Mouse (Mus musculus) midbrain, embryonic 16.5 days (tissue): Measurements from ENCODE around the gene Cmss1. TPM values are rescaled to one million over a fixed set of nuclear protein-coding genes. Genes with fewer than 3 reads are reported as not detected.
A peak's percentile ranks its signal among the peaks of the same experiment; 100 is the strongest.

ENCODE experiments used
- ATAC-seq: fragments of 200-750 bp; cut with Nextera tagmentation; 2 replicates; pipeline ENCODE4 v1.8.0; 2017; ENCODE audit warnings: moderate TSS enrichment
- H3K27ac ChIP-seq: fragments of 300-500 bp; sonication (generic); 2 replicates; pipeline ENCODE4 v1.5.1; 2014; ENCODE audit warnings: mild to moderate bottlenecking, low read length, mixed read lengths
- H3K27me3 ChIP-seq: fragments of 300-500 bp; sonication (generic); 2 replicates; pipeline ENCODE4 v1.6.1; 2014; ENCODE audit warnings: low read depth, low read length, mixed read lengths; ENCODE audit not compliant: control insufficient read depth, insufficient read depth
- H3K36me3 ChIP-seq: fragments of 300-500 bp; sonication (generic); 2 replicates; pipeline ENCODE4 v1.6.1; 2014; ENCODE audit warnings: mild to moderate bottlenecking, low read length, moderate library complexity, mixed read lengths; ENCODE audit not compliant: control insufficient read depth, insufficient read depth
- H3K4me1 ChIP-seq: fragments of 300-500 bp; sonication (generic); 2 replicates; pipeline ENCODE4 v1.6.1; 2014; ENCODE audit warnings: mild to moderate bottlenecking, low read length, mixed read lengths; ENCODE audit not compliant: control insufficient read depth, insufficient read depth
- H3K4me2 ChIP-seq: fragments of 300-500 bp; sonication (generic); 2 replicates; pipeline ENCODE4 v1.6.1; 2014; ENCODE audit warnings: mild to moderate bottlenecking, low read length, mixed read lengths
- H3K4me3 ChIP-seq: fragments of 300-500 bp; sonication (generic); 2 replicates; pipeline ENCODE4 v1.5.1; 2014; ENCODE audit warnings: low read depth, mild to moderate bottlenecking, low read length, moderate library complexity, mixed read lengths
- H3K9ac ChIP-seq: fragments of 300-500 bp; sonication (generic); 2 replicates; pipeline ENCODE4 v1.6.1; 2014; ENCODE audit warnings: low read depth, low read length, mixed read lengths
- H3K9me3 ChIP-seq: fragments of 300-500 bp; sonication (generic); replicated peaks from 2 replicates; pipeline ENCODE4 v1.6.1; 2014; ENCODE audit warnings: mild to moderate bottlenecking, low read length, mixed read lengths; ENCODE audit not compliant: control insufficient read depth, poor library complexity, severe bottlenecking
- WGBS: fragments of 180-500 bp; shearing (Covaris S2); extraction: QIAGEN DNeasy Blood & Tissue Kit; methylation state at CpG from one replicate; pipeline ENCODE4 v1.1.7; 2014; 5-methylcytosine and 5-hydroxymethylcytosine counted together
- polyA plus RNA-seq: library from polyadenylated mRNA; unstranded; fragments of >200 nt; fragmentation: Nextera tagmentation; extraction: Ambion mirVana; gene quantifications from 2 replicates; pipeline ENCODE4 v1.2.1, GENCODE M21; 2015

The Cmss1 gene
- polyA plus RNA-seq, 1 experiment from 2014 or later, result 37.4 TPM

DNA sequence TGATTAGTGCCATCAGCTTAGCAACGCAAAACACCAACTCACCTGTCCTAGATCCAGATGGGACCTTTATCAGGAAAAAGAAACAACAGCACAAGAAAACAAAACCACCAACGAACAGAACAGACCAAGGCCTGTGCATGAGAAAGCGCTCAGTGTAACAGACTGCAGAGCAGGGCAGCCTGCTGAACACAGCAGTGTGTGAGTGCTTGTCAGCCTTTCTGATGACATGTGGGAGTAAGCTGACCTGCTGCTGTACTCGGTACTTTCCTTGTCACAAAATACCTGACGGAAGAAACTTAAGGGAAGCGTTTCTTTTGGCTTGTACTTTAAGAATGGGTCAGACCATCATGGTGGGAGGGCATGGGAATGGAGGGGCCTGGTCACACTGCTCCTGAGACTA lies 250.2 kb downstream of the Cmss1 start:
- no peak overlapping the region for H3K9ac ChIP-seq
- H3K9me3 ChIP-seq, result no peaks in the 10 kb centered on the region
- H3K4me1 ChIP-seq, result peaks cover 4% of the 10 kb centered on the region; the same call in 1 of the 2 replicates
- H3K27ac ChIP-seq, result no peak overlapping the region
- WGBS, result 77% methylated on average over 6 of the region's 6 CpGs
- no peak overlapping the region for H3K4me2 ChIP-seq
- no peak for ATAC-seq
- no peak overlapping the region for H3K4me3 ChIP-seq
- no peaks in the 10 kb centered on the region for H3K27me3 ChIP-seq
- no peaks in the 10 kb centered on the region for H3K36me3 ChIP-seq

DNA sequence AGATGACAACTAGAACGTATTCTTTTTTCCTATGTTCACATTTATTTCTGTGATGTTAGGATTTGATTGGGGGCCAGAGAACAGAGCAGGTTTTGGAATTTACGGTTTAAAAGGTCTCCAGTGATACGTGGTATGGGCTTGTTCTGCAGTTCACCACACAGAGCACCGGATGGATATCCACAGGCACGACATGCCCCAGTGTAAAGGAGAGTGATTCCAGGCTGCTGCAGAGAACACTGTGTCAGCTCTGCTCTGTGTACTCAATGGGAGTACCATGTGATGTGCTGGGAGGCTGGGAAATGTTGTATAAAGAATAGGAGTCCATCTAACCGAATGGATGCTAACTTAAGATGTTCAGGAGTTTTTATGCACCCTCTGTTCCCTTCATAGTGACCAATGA lies 252.7 kb downstream of the Cmss1 start:
- 76% methylated on average over 6 of the region's 6 CpGs for WGBS
- no peak overlapping the region for H3K4me3 ChIP-seq
- H3K4me1 ChIP-seq, result peaks cover 4% of the 10 kb centered on the region; the same call in 1 of the 2 replicates
- no peak overlapping the region for H3K27ac ChIP-seq
- H3K9me3 ChIP-seq, result no peaks in the 10 kb centered on the region
- no peak overlapping the region for H3K9ac ChIP-seq
- no peaks in the 10 kb centered on the region for H3K27me3 ChIP-seq
- no peak overlapping the region for H3K4me2 ChIP-seq
- ATAC-seq, result no peak
- H3K36me3 ChIP-seq, result no peaks in the 10 kb centered on the region

DNA sequence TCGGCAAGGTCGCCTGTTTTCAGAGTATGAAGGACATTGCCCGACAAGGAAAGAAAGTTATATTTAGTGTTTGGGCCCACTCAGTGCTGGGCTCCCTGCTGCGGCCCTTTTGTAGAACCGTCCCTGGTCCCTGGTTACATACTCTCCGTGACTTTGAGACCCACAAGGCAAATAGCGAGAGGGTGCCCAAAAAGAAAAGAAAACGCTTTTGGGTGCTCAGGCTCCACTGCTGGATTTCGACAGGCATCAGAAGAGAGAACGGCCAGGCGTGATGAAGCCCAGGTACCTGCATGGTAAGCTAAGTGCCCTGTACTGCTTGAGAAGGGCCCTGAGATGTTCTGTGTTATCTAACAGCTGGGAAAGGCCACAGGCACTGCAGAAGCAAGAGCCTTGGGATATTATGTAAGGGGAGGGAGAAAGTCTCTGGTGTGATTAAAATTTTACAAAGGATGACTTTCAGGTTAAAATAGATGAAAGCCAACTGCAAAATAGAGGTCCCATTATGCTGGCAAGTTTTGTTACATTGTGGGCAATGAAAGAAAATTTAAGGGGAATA lies 253.4 kb downstream of the Cmss1 start:
- no peak overlapping the region for H3K9ac ChIP-seq
- no peak for ATAC-seq
- no peak overlapping the region for H3K4me2 ChIP-seq
- no peak overlapping the region for H3K27ac ChIP-seq
- H3K4me3 ChIP-seq, result no peak overlapping the region
- no peaks in the 10 kb centered on the region for H3K27me3 ChIP-seq
- peaks cover 4% of the 10 kb centered on the region; the same call in 1 of the 2 replicates for H3K4me1 ChIP-seq
- no peaks in the 10 kb centered on the region for H3K36me3 ChIP-seq
- H3K9me3 ChIP-seq, result no peaks in the 10 kb centered on the region
- WGBS, result 87% methylated on average over 11 of the region's 11 CpGs

DNA sequence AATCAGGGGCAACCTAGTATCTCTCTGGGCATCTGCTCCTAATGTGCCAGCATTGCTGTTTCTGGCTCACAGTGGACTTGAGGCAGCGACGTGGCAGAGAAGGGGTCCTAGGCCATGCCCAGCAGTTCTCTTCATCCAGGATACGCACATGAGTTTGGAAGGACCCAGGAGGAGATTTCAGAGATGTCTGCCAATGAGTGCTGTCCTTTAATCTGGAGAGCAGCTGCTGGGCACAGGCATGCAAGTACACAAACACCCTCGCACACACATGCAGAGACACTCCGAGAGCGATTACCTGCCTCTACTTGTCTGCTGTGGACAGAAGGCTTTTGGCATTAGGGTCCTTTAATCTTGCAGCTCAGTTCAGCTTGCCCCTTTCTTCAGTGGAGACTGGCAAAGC lies 253.9 kb downstream of the Cmss1 start, which contains the start of gene Filip1l:
TSS of gene Filip1l (plus strand) at position 343 of the 400 bp plus-strand sequence.
- Histone ChIP-seq H3K27me3 (no peaks in the 10 kb centered on the region), H3K4me2 (no peak within 1 kb of the TSS), H3K9ac (no peak within 1 kb of the TSS), H3K4me3 (no peak within 1 kb of the TSS), H3K27ac (no peak within 1 kb of the TSS), H3K9me3 (no peaks in the 10 kb centered on the region), H3K4me1 (peaks cover 4% of the 10 kb centered on the region; the same call in 1 of the 2 replicates), H3K36me3 (no peaks in the 10 kb centered on the region)
- ATAC-seq, result peak; percentile 19; the same call in 1 of the 2 replicates
- 80% methylated on average over 6 of the region's 6 CpGs for WGBS

DNA sequence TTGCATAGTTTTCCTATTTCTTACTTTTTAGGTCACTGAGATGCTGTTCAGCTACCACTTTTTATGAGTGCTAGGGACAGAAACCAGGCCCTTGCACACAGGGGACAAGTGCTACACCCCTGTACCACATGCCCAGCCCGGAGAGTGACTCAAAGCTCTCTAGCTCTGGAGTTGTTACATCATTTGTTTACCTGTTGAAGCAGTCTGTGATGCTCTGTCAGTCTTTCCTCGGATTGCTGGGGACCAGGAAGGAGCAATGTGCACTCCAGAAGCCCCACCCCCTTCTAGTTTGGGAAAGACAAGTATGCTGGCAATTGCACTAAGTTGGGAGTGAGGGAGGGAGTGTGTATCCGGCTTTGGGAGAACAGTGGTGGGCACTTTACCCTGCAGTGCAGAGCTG lies 257.0 kb downstream of the Cmss1 start:
- Histone ChIP-seq H3K36me3 (no peaks in the 10 kb centered on the region), H3K4me3 (no peak overlapping the region), H3K27ac (no peak overlapping the region), H3K4me1 (peaks cover 4% of the 10 kb centered on the region; the same call in 1 of the 2 replicates), H3K27me3 (no peaks in the 10 kb centered on the region), H3K4me2 (no peak overlapping the region), H3K9me3 (no peaks in the 10 kb centered on the region), H3K9ac (no peak overlapping the region)
- 77% methylated on average over 3 of the region's 3 CpGs for WGBS
- ATAC-seq, result no peak

DNA sequence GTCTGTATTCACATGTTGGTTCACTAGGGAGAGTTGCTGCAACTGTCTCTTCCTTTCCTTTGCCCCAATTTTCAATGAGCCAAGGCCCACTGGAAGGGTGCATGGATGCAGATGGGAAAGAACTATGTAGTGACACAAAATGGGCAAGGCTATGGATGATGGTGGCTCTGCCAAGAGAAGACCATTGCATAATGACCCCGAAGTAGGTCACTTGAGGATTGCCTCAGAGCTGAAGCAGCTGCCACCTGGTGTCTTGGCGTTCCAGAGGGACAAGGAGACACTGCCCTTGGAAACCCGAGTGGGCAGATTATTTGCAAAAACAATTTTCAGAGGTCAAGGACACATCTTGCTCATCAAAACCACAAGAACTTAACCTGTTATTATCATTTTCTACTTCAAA lies 257.6 kb downstream of the Cmss1 start:
- H3K27me3 ChIP-seq, result no peaks in the 10 kb centered on the region
- H3K9ac ChIP-seq, result no peak overlapping the region
- H3K27ac ChIP-seq, result no peak overlapping the region
- H3K9me3 ChIP-seq, result no peaks in the 10 kb centered on the region
- no peak overlapping the region for H3K4me2 ChIP-seq
- WGBS, result 86% methylated on average over 3 of the region's 3 CpGs
- H3K4me1 ChIP-seq, result peaks cover 4% of the 10 kb centered on the region; the same call in 1 of the 2 replicates
- no peak for ATAC-seq
- H3K4me3 ChIP-seq, result no peak overlapping the region
- no peaks in the 10 kb centered on the region for H3K36me3 ChIP-seq

DNA sequence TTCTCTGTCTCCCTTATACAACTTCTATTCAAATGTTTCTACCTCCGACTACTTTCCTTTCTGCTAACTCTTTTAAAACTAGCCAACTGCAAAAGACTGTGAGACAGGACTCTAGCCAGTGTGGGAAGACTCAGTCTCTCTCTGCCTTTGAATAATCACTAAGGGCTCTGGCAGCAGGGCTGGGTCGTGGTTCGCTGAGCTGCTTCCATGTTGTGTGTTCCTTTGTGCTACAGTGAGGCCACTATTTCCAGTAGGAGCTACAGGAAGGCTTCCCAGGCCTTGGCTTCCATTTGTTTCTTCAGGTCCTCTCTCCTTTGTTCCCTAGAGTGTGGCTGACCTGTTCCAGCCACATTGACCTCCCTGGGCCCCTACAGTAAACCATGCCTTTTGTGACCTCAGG lies 260.4 kb downstream of the Cmss1 start:
- Histone ChIP-seq H3K4me2 (no peak overlapping the region), H3K36me3 (no peaks in the 10 kb centered on the region), H3K4me1 (no peaks in the 10 kb centered on the region), H3K27me3 (no peaks in the 10 kb centered on the region), H3K9ac (no peak overlapping the region), H3K4me3 (no peak overlapping the region), H3K27ac (no peak overlapping the region), H3K9me3 (no peaks in the 10 kb centered on the region)
- 67% methylated on average over 3 of the region's 3 CpGs for WGBS
- no peak for ATAC-seq

DNA sequence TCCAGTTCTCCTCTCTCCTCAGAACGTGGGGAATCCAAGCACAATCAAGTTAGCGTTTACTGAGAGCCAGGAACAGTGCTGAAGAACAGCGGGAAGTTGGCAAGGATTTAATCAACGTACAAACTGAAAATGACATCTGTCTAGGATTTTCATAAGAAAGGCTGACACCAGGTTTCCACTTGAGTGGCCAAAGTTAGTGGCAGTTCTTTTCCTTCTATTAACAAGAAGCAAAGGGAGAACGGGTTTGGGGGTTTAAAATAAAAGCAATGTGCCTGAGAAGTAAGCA lies 266.1 kb downstream of the Cmss1 start:
- Histone ChIP-seq H3K4me2 (no peak overlapping the region), H3K4me3 (no peak overlapping the region), H3K36me3 (no peaks in the 10 kb centered on the region), H3K27me3 (no peaks in the 10 kb centered on the region), H3K9me3 (no peaks in the 10 kb centered on the region), H3K4me1 (no peaks in the 10 kb centered on the region), H3K27ac (no peak overlapping the region), H3K9ac (no peak overlapping the region)
- 56% methylated on average over 5 of the region's 5 CpGs for WGBS
- no peak for ATAC-seq

DNA sequence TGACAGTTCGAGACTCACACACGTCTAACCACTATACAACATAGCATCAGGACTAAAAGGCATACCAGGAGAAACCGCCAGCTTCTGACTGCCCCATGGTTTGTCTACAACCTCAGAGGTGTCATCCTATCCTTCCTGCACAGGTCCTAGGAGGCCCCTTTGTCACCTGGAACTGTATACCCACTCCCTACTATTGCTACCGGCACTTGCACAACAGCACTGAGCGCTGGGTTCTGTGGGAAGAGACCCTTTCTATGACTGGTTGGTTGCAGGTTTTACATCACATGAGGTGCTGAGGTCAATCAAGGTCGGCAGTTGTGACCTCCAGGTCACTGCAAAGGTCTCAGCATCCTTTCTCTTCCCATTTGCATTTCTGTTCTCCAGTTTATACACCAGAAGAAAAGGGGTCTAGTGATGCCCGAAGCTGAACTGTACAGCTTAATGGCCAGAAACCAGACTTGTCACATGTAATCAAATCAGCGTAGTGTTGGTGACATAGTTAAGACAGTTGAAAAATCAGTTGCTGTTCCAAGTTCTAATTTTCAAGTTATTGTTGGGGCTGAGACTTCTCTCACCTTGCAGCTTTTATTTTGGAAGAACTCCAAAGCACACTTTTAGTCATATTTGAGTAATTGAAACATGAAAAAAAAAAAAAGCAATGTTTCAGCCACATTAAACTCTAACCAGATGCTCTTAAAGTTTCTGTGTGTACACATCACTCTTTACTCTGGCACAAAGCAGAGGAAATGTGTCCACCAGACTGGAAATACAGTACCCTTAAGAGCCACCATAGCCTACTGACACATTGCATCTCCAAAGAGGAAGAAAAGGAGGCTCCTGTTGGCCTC lies 266.7 kb downstream of the Cmss1 start:
- no peaks in the 10 kb centered on the region for H3K36me3 ChIP-seq
- no peaks in the 10 kb centered on the region for H3K27me3 ChIP-seq
- H3K27ac ChIP-seq, result no peak overlapping the region
- no peaks in the 10 kb centered on the region for H3K4me1 ChIP-seq
- H3K4me3 ChIP-seq, result no peak overlapping the region
- 89% methylated on average over 8 of the region's 8 CpGs for WGBS
- ATAC-seq, result no peak
- H3K4me2 ChIP-seq, result no peak overlapping the region
- H3K9ac ChIP-seq, result no peak overlapping the region
- H3K9me3 ChIP-seq, result no peaks in the 10 kb centered on the region
